Mouse (Mus musculus) ES-Bruce4 (cell line): ENCODE results near the gene Kcnk5.

Experiments used
- CTCF ChIP-seq: IDR thresholded peaks from one replicate; pipeline ENCODE4 v1.8.1; 2011; ENCODE audit warnings: low read depth, low read length
- EP300 ChIP-seq: IDR thresholded peaks from 2 replicates; pipeline ENCODE4 v1.6.1; 2011; ENCODE audit warnings: low read depth, low read length; ENCODE audit not compliant: insufficient read depth
- POLR2A ChIP-seq: IDR thresholded peaks from one replicate; pipeline ENCODE4 v1.8.1; 2011; ENCODE audit warnings: low read length; ENCODE audit not compliant: insufficient read depth

DNA sequence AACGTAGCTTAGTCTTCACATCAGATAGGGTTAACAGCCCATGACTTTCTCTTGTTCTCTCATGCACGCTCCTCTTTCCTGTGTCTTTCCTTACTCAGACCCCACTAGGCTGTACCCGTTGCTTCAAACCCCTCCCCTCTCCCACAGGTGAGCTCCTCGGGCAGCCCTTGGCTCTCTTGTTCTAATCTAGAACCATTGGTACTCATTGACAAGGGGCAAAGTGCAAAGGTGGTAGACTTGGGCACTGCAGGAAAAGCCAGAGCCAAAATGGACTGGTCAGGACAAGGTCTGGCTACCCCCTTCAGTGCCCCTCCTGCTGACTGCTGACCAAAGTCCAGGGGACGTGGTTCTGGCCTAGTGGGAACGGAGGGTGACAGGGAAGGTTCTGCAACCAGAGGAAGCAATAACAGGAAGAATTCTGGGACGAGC lies 48.5 kb upstream of the Kcnk5 start:
- no peak for TF ChIP-seq POLR2A
- no peak for TF ChIP-seq EP300
- no peak for TF ChIP-seq CTCF
